Mouse (Mus musculus) neural tube, embryonic 14.5 days (tissue): ENCODE results near the gene Lin37. TPM values are rescaled to one million over a fixed set of nuclear protein-coding genes. Genes with fewer than 3 reads are reported as not detected.
A peak's percentile ranks its signal among the peaks of the same experiment; 100 is the strongest.

Experiments
- ATAC-seq: fragments of 200-750 bp; cut with Nextera tagmentation; 2 replicates; pipeline ENCODE4 v1.8.0; 2017; ENCODE audit warnings: low read depth, mild to moderate bottlenecking, moderate TSS enrichment, moderate library complexity
- H3K27ac ChIP-seq: fragments of 300-500 bp; sonication (generic); 2 replicates; pipeline ENCODE4 v1.5.1; 2014; ENCODE audit warnings: low read depth, mild to moderate bottlenecking, control low read depth, low read length, moderate library complexity, mixed read lengths
- H3K27me3 ChIP-seq: fragments of 300-500 bp; sonication (generic); 2 replicates; pipeline ENCODE4 v1.6.1; 2014; ENCODE audit warnings: low read length; ENCODE audit not compliant: control insufficient read depth, insufficient read depth
- H3K36me3 ChIP-seq: fragments of 300-500 bp; sonication (generic); 2 replicates; pipeline ENCODE4 v1.6.1; 2014; ENCODE audit warnings: low read length, mixed read lengths; ENCODE audit not compliant: control insufficient read depth, insufficient read depth
- H3K4me1 ChIP-seq: fragments of 300-500 bp; sonication (generic); 2 replicates; pipeline ENCODE4 v1.6.1; 2014; ENCODE audit warnings: low read length; ENCODE audit not compliant: control insufficient read depth, insufficient read depth
- H3K4me2 ChIP-seq: fragments of 300-500 bp; sonication (generic); 2 replicates; pipeline ENCODE4 v1.6.1; 2014; ENCODE audit warnings: mild to moderate bottlenecking, low read depth, low read length, control low read depth
- H3K4me3 ChIP-seq: fragments of 300-500 bp; sonication (generic); 2 replicates; pipeline ENCODE4 v1.5.1; 2014; ENCODE audit warnings: low read depth, low read length, control low read depth, mixed read lengths
- H3K9ac ChIP-seq: fragments of 300-500 bp; sonication (generic); replicated peaks from 2 replicates; pipeline ENCODE4 v1.6.1; 2014; ENCODE audit warnings: low read depth, mild to moderate bottlenecking, control low read depth, low read length, mixed read lengths
- H3K9me3 ChIP-seq: fragments of 300-500 bp; sonication (generic); 2 replicates; pipeline ENCODE4 v1.6.1; 2016; ENCODE audit warnings: low read length; ENCODE audit not compliant: control insufficient read depth
- WGBS: fragments of 180-500 bp; shearing (Covaris S2); extraction: QIAGEN DNeasy Blood & Tissue Kit; methylation state at CpG from one replicate; pipeline ENCODE4 v1.1.7; 2014; 5-methylcytosine and 5-hydroxymethylcytosine counted together
- polyA plus RNA-seq: library from polyadenylated mRNA; unstranded; fragments of >200 nt; fragmentation: Nextera tagmentation; extraction: Ambion mirVana; gene quantifications from 2 replicates; pipeline ENCODE4 v1.2.1, GENCODE M21; 2014

Lin37 gene
- polyA plus RNA-seq, 1 experiment from 2014 or later, result 57.4 TPM

DNA sequence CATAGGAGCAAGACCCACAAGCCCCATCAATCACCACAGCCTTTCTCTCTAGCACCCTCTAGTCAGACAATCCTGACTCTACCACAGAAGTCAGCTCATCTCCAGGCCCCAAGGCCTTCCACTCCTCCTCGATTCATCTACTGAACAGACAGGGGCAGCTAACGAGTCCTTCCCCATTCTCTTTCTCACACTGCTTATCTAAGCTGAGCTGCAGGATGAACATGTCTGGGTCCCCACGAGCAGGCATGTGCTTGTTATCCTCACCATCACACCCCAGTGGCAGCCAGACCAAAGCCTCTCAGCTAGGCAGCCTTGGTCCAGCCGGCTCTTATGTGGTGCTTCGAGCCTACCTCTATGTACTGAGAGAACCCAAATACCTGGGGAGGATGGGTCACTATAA is 12.8 kb upstream of the Lin37 start:
- no peaks in the 10 kb centered on the region for H3K9me3 ChIP-seq
- H3K27ac ChIP-seq, result no peak overlapping the region
- no peak for ATAC-seq
- no peak overlapping the region for H3K9ac ChIP-seq
- peaks cover 89% of the 10 kb centered on the region for H3K36me3 ChIP-seq
- no peaks in the 10 kb centered on the region for H3K27me3 ChIP-seq
- H3K4me3 ChIP-seq, result no peak overlapping the region
- no peaks in the 10 kb centered on the region for H3K4me1 ChIP-seq
- 91% methylated on average over 5 of the region's 5 CpGs for WGBS
- H3K4me2 ChIP-seq, result no peak overlapping the region

DNA sequence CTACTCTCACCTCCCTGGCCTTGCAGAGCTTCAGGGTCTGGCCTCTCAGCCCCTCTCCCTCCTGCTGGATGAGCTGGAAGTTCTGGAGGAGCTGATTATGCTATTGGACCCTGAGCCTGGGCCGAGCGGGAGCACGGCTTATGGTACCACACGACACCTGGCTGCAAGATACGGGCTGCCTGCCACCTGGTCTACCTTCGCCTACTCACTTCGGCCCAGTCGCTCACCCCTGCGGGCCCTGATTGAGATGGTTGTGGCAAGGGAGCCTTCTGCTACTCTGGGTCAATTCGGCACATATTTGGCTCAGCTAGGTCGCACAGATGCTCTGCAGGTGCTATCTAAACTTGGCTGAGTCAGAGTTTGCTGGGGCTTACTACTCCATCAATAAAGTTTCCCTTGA is 7.9 kb upstream of the Lin37 start:
- Histone ChIP-seq H3K9ac (no peak overlapping the region), H3K4me3 (no peak overlapping the region), H3K9me3 (no peaks in the 10 kb centered on the region), H3K4me2 (no peak overlapping the region), H3K4me1 (peaks cover 7% of the 10 kb centered on the region), H3K27me3 (no peaks in the 10 kb centered on the region), H3K36me3 (peaks cover 58% of the 10 kb centered on the region), H3K27ac (no peak overlapping the region)
- 92% methylated on average over 11 of the region's 11 CpGs for WGBS
- ATAC-seq, result no peak

DNA sequence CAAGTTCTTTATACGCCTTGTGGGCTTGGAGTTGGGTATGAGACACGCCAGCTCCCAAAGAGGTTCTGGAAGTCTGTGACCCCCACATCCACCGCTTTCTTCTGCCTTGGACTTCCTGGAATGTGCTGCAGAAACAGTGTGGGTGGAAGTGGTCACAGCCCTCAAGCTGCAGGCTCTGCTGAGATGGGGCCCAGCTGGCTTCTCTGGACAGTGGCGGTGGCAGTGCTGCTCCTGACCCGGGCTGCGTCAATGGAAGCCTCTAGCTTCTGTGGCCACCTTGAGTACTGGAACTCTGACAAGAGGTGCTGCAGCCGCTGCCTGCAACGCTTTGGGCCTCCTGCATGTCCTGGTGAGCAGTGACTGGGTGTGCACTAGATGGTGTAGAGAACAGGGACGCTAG is 6.4 kb upstream of the Lin37 start:
- no peak overlapping the region for H3K9ac ChIP-seq
- ATAC-seq, result no peak
- peaks cover 46% of the 10 kb centered on the region for H3K36me3 ChIP-seq
- H3K27ac ChIP-seq, result no peak overlapping the region
- no peak overlapping the region for H3K4me2 ChIP-seq
- no peaks in the 10 kb centered on the region for H3K27me3 ChIP-seq
- WGBS, result 89% methylated on average over 9 of the region's 9 CpGs
- no peak overlapping the region for H3K4me3 ChIP-seq
- no peaks in the 10 kb centered on the region for H3K9me3 ChIP-seq
- peaks cover 7% of the 10 kb centered on the region for H3K4me1 ChIP-seq

DNA sequence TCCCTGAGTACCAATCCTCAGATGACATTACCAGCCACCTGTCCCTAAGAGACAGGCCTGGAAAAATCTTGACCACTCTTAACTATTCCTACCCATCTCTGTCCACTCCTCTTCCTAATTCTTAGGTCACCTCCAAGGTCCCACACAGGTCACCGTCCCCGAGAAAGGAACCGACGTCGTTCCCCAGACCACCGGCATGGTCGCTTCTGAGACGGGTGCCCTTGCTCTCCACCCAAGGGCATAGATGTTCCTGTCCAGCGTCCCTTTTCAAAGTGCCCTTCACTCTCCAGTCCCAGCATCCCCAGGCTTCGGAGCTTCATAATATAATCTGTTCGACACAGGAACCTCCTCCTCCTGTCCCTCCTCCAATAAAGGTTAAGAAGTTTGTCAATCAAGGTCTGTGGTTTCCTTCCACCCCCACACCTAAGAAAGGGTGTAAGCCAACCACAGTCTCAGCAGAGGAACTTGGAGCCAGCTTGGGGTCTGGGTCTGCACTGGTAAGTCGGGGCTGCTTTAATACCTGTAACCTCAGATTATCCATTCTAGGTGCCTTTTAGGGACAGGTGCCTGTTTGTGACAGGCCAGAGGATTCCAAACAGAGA is 5.4 kb upstream of the Lin37 start, which contains the start of gene Igflr1:
Igflr1 (plus strand) TSS at position 458 of the 602 bp plus-strand sequence.
- no peak within 1 kb of the TSS for H3K27ac ChIP-seq
- no peaks in the 10 kb centered on the region for H3K9me3 ChIP-seq
- no peak within 1 kb of the TSS for H3K4me3 ChIP-seq
- 96% methylated on average over 12 of the region's 12 CpGs for WGBS
- H3K27me3 ChIP-seq, result no peaks in the 10 kb centered on the region
- no peak for ATAC-seq
- H3K4me2 ChIP-seq, result peak within 1 kb of the TSS; percentile 54; the same call in 1 of the 2 replicates
- no peak within 1 kb of the TSS for H3K9ac ChIP-seq
- H3K36me3 ChIP-seq, result peaks cover 37% of the 10 kb centered on the region
- H3K4me1 ChIP-seq, result peaks cover 7% of the 10 kb centered on the region

DNA sequence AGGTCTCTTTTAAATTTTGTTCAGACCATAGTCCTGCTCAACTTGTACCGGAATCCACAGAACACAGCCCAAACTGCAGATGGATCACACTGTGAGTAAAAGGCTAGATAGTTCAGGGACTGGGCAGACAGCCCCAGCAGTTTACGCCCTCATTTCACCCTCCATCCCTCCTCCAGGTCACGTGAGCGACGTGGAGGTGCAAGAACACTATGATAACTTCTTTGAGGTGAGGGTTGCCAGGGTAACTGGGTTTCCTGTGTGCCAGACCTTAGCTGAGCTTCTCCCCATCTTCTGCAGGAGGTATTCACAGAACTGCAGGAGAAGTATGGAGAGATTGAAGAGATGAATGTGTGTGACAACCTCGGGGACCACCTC is 4.3 kb upstream of the Lin37 start:
- H3K27ac ChIP-seq, result peak overlapping the region; percentile 90
- WGBS, result 20% methylated on average over 6 of the region's 6 CpGs
- peaks cover 26% of the 10 kb centered on the region for H3K36me3 ChIP-seq
- no peak overlapping the region; the same call in 1 of the 2 replicates for H3K9ac ChIP-seq
- H3K9me3 ChIP-seq, result no peaks in the 10 kb centered on the region
- no peak for ATAC-seq
- H3K4me1 ChIP-seq, result peaks cover 7% of the 10 kb centered on the region
- H3K4me3 ChIP-seq, result peak overlapping the region; percentile 78
- H3K4me2 ChIP-seq, result peak overlapping the region; percentile 54
- no peaks in the 10 kb centered on the region for H3K27me3 ChIP-seq

DNA sequence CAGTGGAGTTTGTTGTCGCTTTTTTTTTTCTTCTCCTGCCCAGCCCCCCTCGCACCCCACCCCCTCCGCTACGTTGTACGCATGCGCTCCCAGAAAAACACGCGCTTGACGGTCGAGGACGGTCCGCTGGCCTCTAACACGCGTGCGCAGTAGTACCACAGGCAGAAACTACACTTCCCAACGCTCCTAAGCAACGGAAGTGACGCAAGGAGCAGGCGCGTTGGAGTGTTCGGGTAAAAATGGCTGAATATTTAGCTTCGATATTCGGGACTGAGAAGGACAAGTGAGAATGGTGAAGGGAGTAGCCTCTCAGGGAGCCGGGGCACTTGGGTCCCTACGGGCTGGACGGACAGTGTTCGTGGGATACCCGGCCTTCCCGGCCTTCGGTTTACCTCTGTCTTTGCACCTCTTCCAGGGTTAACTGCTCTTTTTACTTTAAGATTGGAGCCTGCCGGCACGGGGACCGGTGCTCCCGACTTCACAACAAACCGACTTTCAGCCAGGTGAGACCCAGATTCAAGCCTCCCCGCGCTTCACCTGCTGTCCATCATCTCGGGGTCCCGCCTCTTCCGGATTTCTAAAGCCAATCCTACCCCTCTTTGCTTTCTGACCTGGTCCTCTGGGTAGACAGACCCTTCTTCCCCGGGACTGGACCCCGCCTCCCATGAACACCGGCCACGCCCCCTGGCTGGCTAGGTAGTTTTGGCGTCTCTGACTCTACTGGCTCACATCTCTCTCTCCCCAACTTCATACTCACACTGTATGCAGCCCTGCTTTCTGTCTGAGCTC is 3.7 kb upstream of the Lin37 start, which contains the start of the genes U2af1l4, Gm49396 and Psenen:
U2af1l4 (plus strand) TSS at position 185 of the 789 bp plus-strand sequence.
Gm49396 (plus strand) TSS at position 228 of the 789 bp plus-strand sequence.
Psenen (minus strand) TSS at position 511 of the 789 bp plus-strand sequence.
- Histone ChIP-seq H3K4me1 (peaks cover 12% of the 10 kb centered on the region), H3K9me3 (no peaks in the 10 kb centered on the region), H3K4me3 (peak within 1 kb of the TSS; percentile 78), H3K4me2 (peak within 1 kb of the TSS; percentile 69), H3K9ac (peak within 1 kb of the TSS; percentile 70), H3K36me3 (peaks cover 20% of the 10 kb centered on the region), H3K27me3 (no peaks in the 10 kb centered on the region), H3K27ac (peak within 1 kb of the TSS; percentile 90)
- WGBS, result under 1% methylated on average over 45 of the region's 45 CpGs
- ATAC-seq, result peak; percentile 86

DNA sequence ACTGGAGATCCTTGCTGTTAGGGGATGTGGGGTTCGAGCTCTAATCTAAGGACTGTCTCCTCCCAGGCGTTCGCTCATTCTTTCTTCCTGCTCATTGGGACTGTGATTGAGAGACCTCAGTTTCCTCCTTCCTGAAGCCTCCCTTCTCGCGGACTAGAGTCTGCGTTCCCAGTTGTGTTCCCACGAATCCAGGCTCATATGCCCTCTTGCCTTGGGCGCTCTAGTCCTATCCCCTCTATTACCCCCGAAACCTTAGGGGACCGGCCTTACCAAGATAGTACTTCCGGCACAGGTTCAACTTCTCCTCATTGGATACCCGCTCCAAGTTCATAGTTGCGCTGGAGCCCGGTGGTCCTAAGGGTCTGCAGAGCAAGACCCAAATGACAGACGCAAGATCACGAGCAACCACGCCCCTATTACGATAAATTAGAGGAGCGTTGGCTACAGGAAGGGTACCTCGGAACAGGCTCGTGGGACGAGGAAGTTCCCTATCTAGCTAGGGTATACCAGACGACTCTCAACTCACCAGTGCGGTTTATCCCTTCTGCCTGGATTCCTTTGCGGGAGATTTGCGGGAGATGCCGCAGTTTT is 3.0 kb upstream of the Lin37 start:
- Histone ChIP-seq H3K4me3 (peak overlapping the region; percentile 78), H3K27me3 (no peaks in the 10 kb centered on the region), H3K9ac (peak overlapping the region; percentile 70), H3K4me2 (peak overlapping the region; percentile 69), H3K36me3 (peaks cover 16% of the 10 kb centered on the region), H3K27ac (0 out of 2 replicates have a peak overlapping the region, but pooled peaks have one; percentile 10), H3K9me3 (no peaks in the 10 kb centered on the region), H3K4me1 (peaks cover 12% of the 10 kb centered on the region)
- ATAC-seq, result 0 out of 2 replicates have a peak, but pooled peaks have one; percentile 1
- WGBS, result 1% methylated on average over 27 of the region's 27 CpGs

DNA sequence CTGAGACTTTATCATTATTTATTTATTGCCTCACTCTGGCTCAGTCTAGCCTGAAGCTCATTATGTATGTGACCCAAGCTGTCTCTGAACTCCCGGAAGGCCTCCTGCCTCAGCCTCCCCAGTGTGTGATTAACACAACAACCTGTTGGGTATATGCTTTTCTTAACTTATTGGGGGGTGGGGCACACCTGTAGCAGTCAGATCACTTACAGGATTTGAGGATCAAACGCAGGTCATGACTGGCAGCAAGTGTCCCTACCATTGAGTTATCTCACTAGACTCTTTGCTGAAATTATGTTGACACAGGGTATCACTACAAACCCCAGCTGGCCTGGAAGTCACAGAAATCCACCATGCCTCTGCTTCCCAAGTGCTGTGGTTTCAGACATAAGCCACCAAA is 658 bp upstream of the Lin37 start:
- no peak for ATAC-seq
- Histone ChIP-seq H3K9me3 (no peaks in the 10 kb centered on the region), H3K27me3 (no peaks in the 10 kb centered on the region), H3K4me1 (peaks cover 12% of the 10 kb centered on the region), H3K4me3 (no peak overlapping the region), H3K27ac (no peak overlapping the region), H3K36me3 (peaks cover 15% of the 10 kb centered on the region; the same call in 1 of the 2 replicates), H3K9ac (no peak overlapping the region), H3K4me2 (peak overlapping the region; percentile 39; the same call in 1 of the 2 replicates)
- WGBS, result 73% methylated on average over 2 of the region's 2 CpGs
